Mouse (Mus musculus) spleen, adult 12 weeks (tissue): ENCODE results near the gene Rab5if.
"Not testable (repeated sequence)": the region's sequence is repeated elsewhere in the genome, so short reads cannot be mapped to it uniquely, and the experiment has no call there.

Source experiments
- DNase-seq: peaks from one replicate; pipeline ENCODE4 v3.0.0; 2022; ENCODE audit warnings: low spot score

Gene Rab5if

GRCm38 (mm10) chr2:156862772-156863486 is at the start of gene Rab5if:
Gene Rab5if, plus strand, starts transcription at chr2:156863128.
- DNase-seq: peak; percentile 97

- no peak for DNase-seq
Measured at GRCm38 (mm10) chr2:156814344-156814801, 48.6 kb upstream of the Rab5if start.

GRCm38 (mm10) chr2:156814893-156815292 is 48.0 kb upstream of the Rab5if start:
- no peak for DNase-seq

GRCm38 (mm10) chr2:156815412-156815811 is 47.5 kb upstream of the Rab5if start:
- no peak for DNase-seq

- DNase-seq: no peak
Measured at GRCm38 (mm10) chr2:156816116-156816515, 46.8 kb upstream of the Rab5if start.

- DNase-seq: not testable (repeated sequence)
Measured at GRCm38 (mm10) chr2:156825128-156825527, 37.8 kb upstream of the Rab5if start.

GRCm38 (mm10) chr2:156834336-156834735 is 28.6 kb upstream of the Rab5if start:
- DNase-seq: no peak

GRCm38 (mm10) chr2:156838839-156839238 is 24.1 kb upstream of the Rab5if start:
- no peak for DNase-seq

GRCm38 (mm10) chr2:156839319-156840191 is 23.4 kb upstream of the Rab5if start, which contains the start of gene Tgif2:
Gene Tgif2, plus strand, starts transcription at chr2:156840007.
- peak; percentile 56 for DNase-seq

- DNase-seq: peak; percentile 15
Measured at GRCm38 (mm10) chr2:156840301-156841027, 22.5 kb upstream of the Rab5if start.

GRCm38 (mm10) chr2:156841028-156841840 is 21.7 kb upstream of the Rab5if start:
- DNase-seq: peak; percentile 24

GRCm38 (mm10) chr2:156841841-156842706 is 20.9 kb upstream of the Rab5if start:
- peak; percentile 29 for DNase-seq

GRCm38 (mm10) chr2:156842711-156843110 is 20.2 kb upstream of the Rab5if start:
- DNase-seq: no peak

- DNase-seq: no peak
Measured at GRCm38 (mm10) chr2:156843331-156843730, 19.6 kb upstream of the Rab5if start.

- DNase-seq: no peak
Measured at GRCm38 (mm10) chr2:156844715-156845114, 18.2 kb upstream of the Rab5if start.

GRCm38 (mm10) chr2:156847653-156848052 is 15.3 kb upstream of the Rab5if start:
- no peak for DNase-seq

GRCm38 (mm10) chr2:156848526-156849182 is 14.3 kb upstream of the Rab5if start:
- DNase-seq: no peak

GRCm38 (mm10) chr2:156850505-156850904 is 12.4 kb upstream of the Rab5if start:
- DNase-seq: no peak

GRCm38 (mm10) chr2:156853584-156853983 is 9.3 kb upstream of the Rab5if start:
- DNase-seq: not testable (repeated sequence)
